Mouse (Mus musculus): Measurements from ENCODE around the gene Gm281. TPM values are rescaled to one million over a fixed set of nuclear protein-coding genes. Genes with fewer than 3 reads are reported as not detected.
A peak's percentile ranks its signal among the peaks of the same experiment; 100 is the strongest.

Gene Gm281
- not detected in 2 replicates for polyA plus RNA-seq (2015; fragmentation: Nextera tagmentation; extraction: Ambion mirVana)

DNA sequence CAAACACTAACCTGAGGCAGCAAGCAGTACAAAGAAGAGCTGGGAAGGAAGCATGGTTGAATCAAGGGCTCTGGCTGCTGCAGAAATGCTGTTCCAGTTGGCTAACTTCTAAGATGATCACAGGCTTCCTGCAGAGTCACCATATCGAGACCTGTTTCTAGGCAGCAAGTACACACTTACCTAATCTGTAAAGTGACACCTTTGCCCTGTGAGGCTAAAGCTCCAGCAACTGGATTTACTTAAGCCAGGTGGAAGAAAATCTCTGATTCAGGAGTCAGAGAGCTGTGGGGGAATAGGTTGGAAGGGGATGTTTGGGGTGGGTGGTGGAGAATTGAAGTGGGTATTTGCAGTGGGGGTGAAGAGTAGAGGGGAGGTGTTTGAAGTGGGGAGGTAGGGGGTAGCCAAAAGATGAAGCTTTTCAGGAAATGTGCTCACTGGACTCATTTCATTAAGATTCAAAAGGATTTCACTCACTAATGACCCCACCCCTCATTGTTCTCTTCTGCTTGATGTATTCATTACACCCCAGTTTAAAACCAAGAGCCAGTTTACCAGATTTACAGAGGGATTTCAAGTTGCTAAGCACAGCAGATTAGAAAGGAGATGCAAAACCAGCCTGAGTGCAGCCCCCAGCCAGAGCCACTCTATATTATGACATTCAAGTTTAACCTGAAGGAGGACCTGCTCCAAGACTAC, at the start of gene Gm281:
Gm281 (minus strand) TSS at position 92 of the 696 bp plus-strand sequence.
- 33% methylated on average over 1 of the region's 1 CpGs for WGBS
- no peak within 1 kb of the TSS for H3K27ac ChIP-seq
- H3K4me1 ChIP-seq (replicated peaks; ENCODE audit: insufficient read depth, low read length), result no peaks in the 10 kb centered on the region
- DNase-seq (ENCODE audit: low spot score), result no peak
- no peak for TF ChIP-seq CTCF (IDR thresholded peaks at IDR 0.05; ENCODE audit: low read depth)
- H3K9ac ChIP-seq (ENCODE audit: low read depth, low read length), result no peak within 1 kb of the TSS
- no peak within 1 kb of the TSS for H3K4me3 ChIP-seq (replicated peaks; ENCODE audit: low read depth, low read length)
- no peak for ATAC-seq (replicated peaks; ENCODE audit: low FRiP score, low read depth)
- no peak within 1 kb of the TSS for H3K4me2 ChIP-seq (ENCODE audit: low read length)
- H3K27me3 ChIP-seq (ENCODE audit: insufficient read depth, low read length), result no peaks in the 10 kb centered on the region
- H3K36me3 ChIP-seq (ENCODE audit: insufficient read depth, low read length), result no peaks in the 10 kb centered on the region
- H3K9me3 ChIP-seq (replicated peaks; ENCODE audit: low read length), result no peaks in the 10 kb centered on the region

DNA sequence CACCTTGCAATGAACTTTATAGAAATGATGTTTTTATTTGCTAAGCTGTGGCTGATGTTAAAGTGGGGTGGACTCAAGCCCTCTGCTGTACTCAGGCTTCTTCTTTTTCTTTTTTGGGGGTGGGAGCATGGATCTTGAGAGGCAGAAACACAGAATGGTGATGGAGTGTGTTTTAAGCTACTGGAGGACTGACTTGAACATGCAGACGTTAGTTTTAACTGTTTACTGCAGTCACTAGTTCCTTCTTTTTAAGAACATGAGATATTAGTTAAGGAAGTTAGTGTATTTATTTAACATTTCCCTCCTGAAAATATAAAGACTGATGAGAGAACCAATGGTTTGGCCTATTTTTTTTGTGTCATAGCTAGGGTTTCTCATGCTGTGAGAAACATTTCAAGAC, 49.2 kb upstream of the Gm281 start:
- H3K9ac ChIP-seq (ENCODE audit: low read depth, low read length), result no peak overlapping the region
- TF ChIP-seq CTCF (IDR thresholded peaks at IDR 0.05; ENCODE audit: low read depth), result no peak
- DNase-seq (ENCODE audit: low spot score), result no peak
- no peaks in the 10 kb centered on the region for H3K27me3 ChIP-seq (ENCODE audit: insufficient read depth, low read length)
- no peaks in the 10 kb centered on the region for H3K9me3 ChIP-seq (replicated peaks; ENCODE audit: low read length)
- ATAC-seq (replicated peaks; ENCODE audit: low FRiP score, low read depth), result no peak
- H3K27ac ChIP-seq, result no peak overlapping the region
- H3K4me3 ChIP-seq (replicated peaks; ENCODE audit: low read depth, low read length), result no peak overlapping the region
- WGBS, result 66% methylated on average over 1 of the region's 1 CpGs
- H3K4me2 ChIP-seq (ENCODE audit: low read length), result no peak overlapping the region
- H3K36me3 ChIP-seq (ENCODE audit: insufficient read depth, low read length), result no peaks in the 10 kb centered on the region
- no peaks in the 10 kb centered on the region; the same call in 1 of the 2 replicates for H3K4me1 ChIP-seq (replicated peaks; ENCODE audit: insufficient read depth, low read length)

DNA sequence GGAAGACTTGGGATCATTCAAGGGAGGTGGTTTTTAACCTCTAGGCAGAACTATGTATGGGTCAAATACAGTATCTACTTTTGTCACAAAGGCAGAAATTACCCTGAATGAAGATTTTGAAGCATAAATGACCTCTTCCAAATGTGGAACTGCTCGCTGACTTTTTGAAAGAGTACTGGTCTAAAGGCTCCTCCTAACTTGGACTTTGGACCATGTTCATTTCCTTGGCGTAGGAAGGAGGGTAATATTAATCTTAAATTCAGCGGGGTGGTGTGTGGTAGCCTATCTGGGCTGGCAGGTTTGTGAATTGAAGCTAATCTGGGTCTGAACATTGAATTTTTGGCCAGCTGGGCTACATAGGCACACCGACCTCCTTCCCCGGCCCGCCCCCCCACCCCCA, 48.2 kb upstream of the Gm281 start:
- no peak for TF ChIP-seq CTCF (IDR thresholded peaks at IDR 0.05; ENCODE audit: low read depth)
- Histone ChIP-seq H3K27me3 (ENCODE audit: insufficient read depth, low read length) (no peaks in the 10 kb centered on the region), H3K36me3 (ENCODE audit: insufficient read depth, low read length) (no peaks in the 10 kb centered on the region), H3K9ac (ENCODE audit: low read depth, low read length) (no peak overlapping the region), H3K27ac (no peak overlapping the region), H3K4me2 (ENCODE audit: low read length) (no peak overlapping the region; the same call in 1 of the 2 replicates), H3K9me3 (replicated peaks; ENCODE audit: low read length) (no peaks in the 10 kb centered on the region), H3K4me1 (replicated peaks; ENCODE audit: insufficient read depth, low read length) (no peaks in the 10 kb centered on the region; the same call in 1 of the 2 replicates), H3K4me3 (replicated peaks; ENCODE audit: low read depth, low read length) (no peak overlapping the region)
- ATAC-seq (replicated peaks; ENCODE audit: low FRiP score, low read depth) (no peak), DNase-seq (ENCODE audit: low spot score) (no peak)
- 92% methylated on average over 6 of the region's 6 CpGs for WGBS

DNA sequence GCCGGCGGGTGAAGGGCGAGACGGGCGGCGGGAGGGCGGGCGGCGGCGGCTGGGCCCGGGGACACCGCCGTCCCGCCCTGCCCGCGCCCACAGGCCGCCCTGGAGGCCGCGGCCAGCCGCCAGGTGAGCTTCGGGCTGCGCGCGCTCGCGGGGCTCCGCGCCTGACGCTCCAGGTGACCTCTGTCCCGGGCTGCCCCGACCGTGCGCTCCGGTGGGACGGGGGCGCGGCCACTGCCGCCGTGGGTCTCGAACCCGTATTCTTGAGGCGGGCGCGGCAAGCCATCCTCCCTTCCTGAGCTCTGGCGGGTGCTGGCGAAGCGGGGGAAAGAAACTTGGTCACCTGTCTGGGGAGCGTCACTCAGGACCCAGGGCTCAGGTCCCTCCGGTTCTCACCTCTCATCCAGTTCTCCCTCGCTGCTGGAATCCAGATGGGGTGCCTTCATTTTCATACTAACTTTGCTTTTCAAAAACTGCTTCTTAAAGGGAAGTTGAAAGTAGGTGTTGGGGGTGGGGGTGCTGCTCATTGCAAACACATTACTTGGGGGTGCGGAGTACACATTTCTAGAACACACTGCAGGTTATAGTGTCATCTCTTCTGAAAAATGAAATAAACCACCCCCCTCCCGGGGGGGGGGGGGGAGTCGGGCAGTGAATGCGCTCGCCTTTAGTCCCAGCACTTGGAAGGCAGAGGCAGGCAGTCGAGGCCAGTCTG, 47.3 kb upstream of the Gm281 start, which contains the start of the genes Atxn7 and Thoc7:
Atxn7 (plus strand) TSS at position 40 of the 712 bp plus-strand sequence.
Thoc7 (minus strand) TSS at position 452 of the 712 bp plus-strand sequence.
- Histone ChIP-seq H3K9me3 (replicated peaks; ENCODE audit: low read length) (no peaks in the 10 kb centered on the region), H3K27me3 (ENCODE audit: insufficient read depth, low read length) (no peaks in the 10 kb centered on the region), H3K27ac (peak within 1 kb of the TSS; percentile 89), H3K4me1 (replicated peaks; ENCODE audit: insufficient read depth, low read length) (no peaks in the 10 kb centered on the region; the same call in 1 of the 2 replicates), H3K9ac (ENCODE audit: low read depth, low read length) (peak within 1 kb of the TSS; percentile 97), H3K4me3 (replicated peaks; ENCODE audit: low read depth, low read length) (peak within 1 kb of the TSS; percentile 83), H3K36me3 (ENCODE audit: insufficient read depth, low read length) (no peaks in the 10 kb centered on the region), H3K4me2 (ENCODE audit: low read length) (peak within 1 kb of the TSS; percentile 75)
- WGBS, result 4% methylated on average over 37 of the region's 56 CpGs
- ATAC-seq (replicated peaks; ENCODE audit: low FRiP score, low read depth) (peak; percentile 71), DNase-seq (ENCODE audit: low spot score) (peak; percentile 52)
- TF ChIP-seq CTCF (IDR thresholded peaks at IDR 0.05; ENCODE audit: low read depth), result no peak

- no peak for TF ChIP-seq CTCF (IDR thresholded peaks at IDR 0.05; ENCODE audit: low read depth)
- no peaks in the 10 kb centered on the region for H3K9me3 ChIP-seq (replicated peaks; ENCODE audit: low read length)
- no peaks in the 10 kb centered on the region for H3K27me3 ChIP-seq (ENCODE audit: insufficient read depth, low read length)
- H3K36me3 ChIP-seq (ENCODE audit: insufficient read depth, low read length), result no peaks in the 10 kb centered on the region
- peak overlapping the region; percentile 83 for H3K4me3 ChIP-seq (replicated peaks; ENCODE audit: low read depth, low read length)
- DNase-seq (ENCODE audit: low spot score) (peak; percentile 78), ATAC-seq (replicated peaks; ENCODE audit: low FRiP score, low read depth) (peak; percentile 87)
- WGBS, result under 1% methylated on average over 57 of the region's 75 CpGs
- peak overlapping the region; percentile 89 for H3K27ac ChIP-seq
- no peaks in the 10 kb centered on the region; the same call in 1 of the 2 replicates for H3K4me1 ChIP-seq (replicated peaks; ENCODE audit: insufficient read depth, low read length)
- H3K4me2 ChIP-seq (ENCODE audit: low read length), result peak overlapping the region; percentile 75
- H3K9ac ChIP-seq (ENCODE audit: low read depth, low read length), result peak overlapping the region; percentile 97
These were observed 46.4 kb upstream of the Gm281 start for GRCm38 (mm10) chr14:13960482-13961325.
